Mouse (Mus musculus): ENCODE measurements around the gene Slc6a16.

Gene Slc6a16

DNA sequence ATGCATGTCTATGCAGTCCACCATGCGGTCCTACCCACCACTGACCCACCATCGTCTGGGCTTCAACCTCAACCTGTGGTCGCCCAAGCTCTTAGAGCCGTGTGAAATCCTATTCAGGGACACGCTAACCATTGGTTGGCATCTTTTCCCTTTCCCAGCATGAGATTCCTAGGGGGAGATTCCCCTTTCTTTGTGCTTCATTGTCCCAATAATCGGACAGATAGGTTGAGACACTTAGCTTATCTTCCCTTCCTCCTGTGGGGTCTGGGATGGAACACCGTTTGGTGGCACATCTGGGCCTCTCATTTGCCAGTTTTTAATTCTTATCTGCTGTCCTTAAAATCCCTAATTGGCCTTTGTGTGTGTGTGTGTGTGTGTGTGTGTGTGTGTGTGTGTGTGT is 776 bp upstream of the Slc6a16 start:
- CTCF ChIA-PET = interaction anchor here (0.6 to 0.7 kb wide), 4 partner anchors 12 to 273 kb away, joined by 3 read pairs; no protein-coding TSS in a partner anchor

DNA sequence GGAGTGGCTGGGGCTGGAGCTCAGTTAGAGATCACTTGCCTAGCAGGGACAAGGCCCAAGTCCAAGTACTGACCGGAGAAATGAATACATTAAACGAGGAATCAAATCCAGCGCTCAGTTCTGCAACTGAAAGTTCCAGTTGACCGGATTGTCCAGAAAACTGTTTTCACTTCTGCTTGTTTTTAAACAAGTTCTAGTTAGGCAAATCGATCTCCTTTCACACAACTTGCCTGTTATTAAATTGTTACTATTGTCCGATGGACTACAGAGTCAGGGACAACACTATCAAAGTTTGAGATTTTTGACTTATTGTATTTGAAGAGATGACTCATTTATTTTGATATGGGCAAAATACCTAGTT is 484 bp downstream of the Slc6a16 start:
- CTCF ChIA-PET = no interaction called here

DNA sequence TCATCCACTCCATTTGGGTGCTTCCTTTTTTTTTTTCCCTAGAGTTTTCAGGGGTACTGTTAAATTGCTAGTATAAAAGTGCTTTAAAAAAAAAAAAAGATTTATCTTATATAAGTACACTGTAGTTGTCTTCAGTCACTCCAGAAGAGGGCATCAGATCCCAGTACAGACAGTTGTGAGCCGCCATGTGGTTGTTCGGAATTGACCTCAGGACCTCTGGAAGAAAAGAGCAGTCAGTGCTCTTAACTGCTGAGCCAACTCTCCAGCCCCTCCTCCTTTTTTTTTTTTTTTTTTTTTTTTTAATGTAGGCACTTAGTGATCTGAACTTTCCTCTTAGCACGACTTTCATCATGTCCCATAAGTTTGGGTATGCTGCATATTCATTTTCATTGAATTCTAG is 6.8 kb downstream of the Slc6a16 start:
- CTCF ChIA-PET = no interaction called here

DNA sequence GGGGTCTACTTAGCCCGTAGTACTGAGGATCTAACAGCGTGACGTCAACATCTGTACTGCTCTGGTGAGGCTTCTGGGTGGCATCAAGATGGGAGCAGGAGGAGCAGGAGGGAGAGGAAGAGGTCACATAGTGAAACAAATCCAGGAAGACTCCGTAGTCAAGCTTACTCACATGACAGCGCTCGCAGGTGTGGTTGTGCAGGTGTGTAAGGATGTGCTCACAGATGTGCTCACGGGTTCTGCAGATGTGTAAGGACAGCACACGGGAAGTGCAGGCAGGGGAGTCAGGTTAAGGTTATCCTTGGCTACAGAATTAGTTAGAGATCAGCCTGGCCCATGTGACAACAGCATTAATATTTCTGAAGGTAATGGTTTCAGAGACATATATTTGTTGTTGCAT is 12.9 kb downstream of the Slc6a16 start:
- CTCF ChIA-PET = no interaction called here

DNA sequence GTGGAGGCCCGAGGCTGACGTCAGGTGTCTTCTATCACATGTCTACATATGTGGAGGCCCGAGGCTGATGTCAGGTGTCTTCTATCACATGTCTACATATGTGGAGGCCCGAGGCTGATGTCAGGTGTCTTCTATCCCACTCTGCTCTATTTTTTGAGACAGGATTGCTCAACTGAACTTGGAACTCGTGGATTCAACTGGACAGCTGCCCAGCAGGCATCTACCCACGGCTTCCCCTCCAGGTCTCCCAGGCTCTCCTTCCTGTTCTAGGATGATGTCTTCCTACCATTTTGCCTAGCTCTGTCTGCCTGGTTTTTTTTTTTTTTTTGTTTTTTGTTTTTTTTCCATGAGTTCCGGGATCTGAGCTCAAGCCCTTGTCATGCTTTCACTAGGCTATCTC is 14.9 kb downstream of the Slc6a16 start:
- CTCF ChIA-PET = interaction anchor here (0.7 kb wide), 1 partner anchor 969 kb away, joined by 18 read pairs; no protein-coding TSS in a partner anchor

DNA sequence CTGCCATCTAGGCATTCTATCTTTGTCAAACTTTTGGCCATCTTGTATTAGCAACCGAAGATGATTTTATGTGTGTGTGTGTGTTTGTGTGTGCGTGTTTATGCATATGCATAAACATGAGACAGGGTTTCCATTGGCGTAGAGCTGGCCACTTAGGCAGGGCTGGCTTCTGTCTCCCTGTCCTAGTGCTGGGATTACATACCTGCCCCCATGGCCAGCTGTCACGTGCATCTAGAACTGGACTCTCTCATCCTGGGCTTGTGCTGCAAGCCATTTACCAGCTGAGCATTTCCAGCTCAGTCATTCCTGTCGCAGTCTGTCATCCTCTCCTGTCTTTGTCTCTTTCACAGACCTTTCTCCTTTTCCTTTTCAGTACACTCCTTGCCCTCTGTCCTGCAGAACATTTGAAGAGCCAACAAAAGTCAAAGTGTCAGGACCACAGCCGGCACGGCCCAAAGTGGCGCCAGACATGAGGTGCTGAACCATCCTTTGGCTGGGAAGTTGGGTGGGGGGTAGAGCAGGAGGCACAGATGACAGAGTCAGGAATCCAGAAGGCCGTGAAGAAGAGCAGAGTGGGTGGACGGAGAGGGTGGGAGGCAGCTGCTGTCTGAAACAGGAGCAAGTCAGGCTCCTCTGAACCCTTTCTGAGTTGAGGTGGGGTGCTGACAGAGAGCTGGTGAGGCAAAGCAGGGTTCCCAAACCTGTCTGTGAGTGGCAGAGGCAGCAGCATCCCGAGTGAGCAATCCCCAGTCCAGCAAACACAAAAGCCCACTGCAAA is 16.4 kb downstream of the Slc6a16 start:
- CTCF ChIA-PET = no interaction called here

DNA sequence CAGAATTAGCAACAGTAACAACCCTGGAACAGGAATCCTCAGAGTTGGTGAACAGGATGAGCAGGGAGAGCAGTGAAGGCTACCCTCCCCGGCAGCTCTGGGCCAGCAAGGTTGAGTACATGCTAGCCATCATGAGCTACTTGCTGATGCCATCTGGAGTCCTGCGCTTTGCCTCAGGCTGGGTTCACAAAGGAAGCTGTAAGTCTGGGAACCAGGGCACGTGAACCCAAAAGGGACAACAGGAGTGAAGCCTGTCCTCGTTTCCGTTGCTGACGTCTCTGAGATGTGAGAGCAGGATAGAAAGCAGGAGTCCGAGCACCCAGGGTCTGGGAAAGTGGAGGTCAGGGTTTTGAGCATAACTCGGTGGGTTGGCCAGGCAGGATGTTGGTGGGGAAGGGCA is 18.4 kb downstream of the Slc6a16 start:
- CTCF ChIA-PET = no interaction called here

DNA sequence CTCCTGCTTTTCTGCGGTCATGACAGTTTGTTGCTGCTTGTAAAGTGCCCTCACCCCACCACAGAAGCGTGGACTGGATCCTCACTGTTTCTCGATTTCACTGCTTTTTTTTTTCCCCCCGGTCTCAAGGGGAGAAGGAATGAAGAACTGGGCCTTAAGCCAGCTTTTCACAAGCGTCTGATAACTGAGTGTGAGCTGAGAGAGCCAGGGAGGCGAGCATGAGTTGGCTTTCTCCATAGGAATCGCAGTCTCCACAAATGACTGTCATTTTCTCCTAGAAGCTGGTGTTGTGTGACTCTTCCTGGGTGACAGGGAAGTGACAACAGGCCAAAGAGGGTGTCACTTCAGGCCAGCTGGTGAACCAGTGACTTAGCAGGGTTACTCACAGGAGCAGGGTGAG is 21.4 kb downstream of the Slc6a16 start:
- CTCF ChIA-PET = no interaction called here

DNA sequence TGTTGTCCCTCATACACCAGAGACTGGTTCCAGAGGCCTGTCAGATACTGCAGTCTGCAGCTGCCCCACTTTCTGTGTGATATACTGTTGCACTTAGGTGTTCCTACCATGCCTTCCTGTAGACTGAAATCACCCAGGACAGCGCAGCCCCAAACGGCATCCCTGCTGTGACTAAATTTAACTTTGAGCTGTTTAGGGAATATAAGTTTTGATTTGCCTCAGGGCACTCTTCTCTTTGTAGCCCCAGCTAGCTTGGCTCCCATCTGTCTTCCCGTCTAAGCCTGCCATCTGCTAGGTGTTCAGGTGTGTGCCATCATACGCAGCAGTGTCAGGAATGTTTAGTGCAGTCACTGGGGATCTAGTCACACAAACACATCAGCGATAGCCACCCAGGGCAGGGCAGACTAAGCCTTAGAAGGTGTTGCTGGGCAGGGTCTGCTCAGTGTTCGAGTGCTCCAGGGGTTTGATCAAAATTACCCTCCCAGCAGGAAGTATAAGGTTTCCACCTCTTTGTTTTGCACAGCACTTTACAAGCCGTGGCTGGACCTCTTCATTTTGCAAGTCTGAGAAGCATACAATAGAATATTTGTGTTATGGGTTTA is 22.2 kb downstream of the Slc6a16 start:
- CTCF ChIA-PET = interaction anchor here (0.6 kb wide), 2 partner anchors 26 to 141 kb away, joined by 3 to 5 read pairs; no protein-coding TSS in a partner anchor

DNA sequence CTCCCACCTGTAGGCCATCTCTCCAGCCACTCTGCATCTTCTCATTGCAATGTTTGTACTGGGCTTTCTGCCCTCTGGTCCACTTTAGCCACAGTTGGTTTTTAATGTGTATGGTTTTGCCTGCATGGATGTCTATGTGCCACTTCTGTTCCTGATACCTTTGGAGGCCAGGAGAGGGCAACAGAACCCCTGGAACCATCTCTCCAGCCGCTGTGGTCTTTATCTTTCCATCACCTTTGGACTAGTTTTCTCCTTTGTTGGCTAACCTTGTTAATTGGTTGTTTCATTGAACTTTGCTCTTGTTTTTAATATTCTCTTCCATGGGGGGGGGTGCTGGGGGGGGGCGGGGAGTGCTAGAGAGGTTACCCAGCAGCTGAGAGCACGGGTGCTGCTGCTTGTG is 23.5 kb downstream of the Slc6a16 start:
- CTCF ChIA-PET = interaction anchor here (1.3 kb wide), 1 partner anchor 74 kb away, joined by 4 read pairs; no protein-coding TSS in a partner anchor

DNA sequence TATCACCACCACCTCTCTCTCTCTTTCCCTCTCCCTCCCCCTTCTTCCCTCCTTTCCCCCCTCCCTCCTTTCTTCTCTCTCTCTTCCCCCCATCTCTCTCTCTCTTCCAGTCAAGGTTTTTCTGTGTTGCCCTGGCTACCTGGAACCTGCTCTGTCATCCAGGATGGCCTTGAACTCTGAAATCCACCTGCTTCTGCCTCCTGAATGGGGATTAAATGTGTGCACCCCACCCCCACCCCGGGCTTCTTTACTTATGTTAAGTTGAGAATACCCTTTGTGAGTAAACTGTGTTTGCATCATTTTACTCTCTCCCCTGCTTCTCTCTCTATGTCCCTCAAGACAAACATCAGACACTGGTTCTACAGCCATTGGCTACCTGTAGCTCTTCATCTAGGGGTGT is 24.6 kb downstream of the Slc6a16 start:
- CTCF ChIA-PET = no interaction called here

DNA sequence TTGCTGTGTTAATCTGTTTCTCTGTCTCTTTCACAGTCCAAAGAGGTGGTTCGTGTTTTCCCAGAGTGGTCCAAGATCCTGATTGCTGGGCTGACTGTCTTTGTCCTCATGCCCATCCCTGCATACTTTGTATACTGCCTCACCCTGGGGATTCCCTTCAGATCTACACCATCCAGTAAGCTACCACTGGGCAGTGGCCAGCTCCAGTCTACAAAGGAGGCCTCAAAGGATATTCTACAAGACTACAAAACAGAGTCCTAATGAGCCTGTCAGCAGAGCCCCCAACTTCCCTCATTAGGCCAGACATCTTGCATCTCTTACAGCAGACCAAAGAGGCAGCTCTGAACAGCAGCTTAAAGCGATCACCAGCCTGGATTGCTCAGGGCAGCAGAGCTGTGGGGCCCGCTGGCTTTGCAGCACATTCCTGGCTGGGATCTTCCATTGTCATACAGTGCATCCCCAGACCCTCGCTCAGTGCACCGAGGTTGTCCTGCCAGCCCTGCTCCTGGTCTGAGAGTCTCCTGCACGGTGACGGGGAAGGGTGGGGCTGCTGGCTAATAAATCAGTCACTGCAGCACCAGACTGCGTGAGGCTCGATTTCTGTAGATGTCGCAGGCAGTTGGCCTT is 32.0 kb downstream of the Slc6a16 start:
- CTCF ChIA-PET = no interaction called here

DNA sequence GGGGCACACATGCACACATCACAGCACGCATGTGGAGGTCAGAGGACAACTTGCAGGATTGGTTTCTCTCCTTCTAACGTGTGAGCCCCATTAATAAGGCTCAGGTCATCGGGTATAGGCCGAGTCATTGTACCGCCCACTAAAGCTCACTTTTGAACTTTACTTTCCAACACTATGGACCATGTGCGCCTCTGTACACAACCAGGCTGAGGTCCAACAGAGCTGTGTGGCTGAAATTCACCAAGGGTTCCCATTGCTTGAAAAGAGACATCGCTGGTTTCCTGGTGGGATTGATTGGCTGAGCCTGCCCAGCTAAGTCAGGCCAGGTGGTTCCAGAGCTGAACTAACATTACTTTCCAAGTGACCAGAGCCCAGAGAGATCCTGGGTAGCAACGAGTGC is 32.8 kb downstream of the Slc6a16 start:
- CTCF ChIA-PET = interaction anchor here (1.1 kb wide), 1 partner anchor 108 kb away, joined by 3 read pairs; no protein-coding TSS in a partner anchor

DNA sequence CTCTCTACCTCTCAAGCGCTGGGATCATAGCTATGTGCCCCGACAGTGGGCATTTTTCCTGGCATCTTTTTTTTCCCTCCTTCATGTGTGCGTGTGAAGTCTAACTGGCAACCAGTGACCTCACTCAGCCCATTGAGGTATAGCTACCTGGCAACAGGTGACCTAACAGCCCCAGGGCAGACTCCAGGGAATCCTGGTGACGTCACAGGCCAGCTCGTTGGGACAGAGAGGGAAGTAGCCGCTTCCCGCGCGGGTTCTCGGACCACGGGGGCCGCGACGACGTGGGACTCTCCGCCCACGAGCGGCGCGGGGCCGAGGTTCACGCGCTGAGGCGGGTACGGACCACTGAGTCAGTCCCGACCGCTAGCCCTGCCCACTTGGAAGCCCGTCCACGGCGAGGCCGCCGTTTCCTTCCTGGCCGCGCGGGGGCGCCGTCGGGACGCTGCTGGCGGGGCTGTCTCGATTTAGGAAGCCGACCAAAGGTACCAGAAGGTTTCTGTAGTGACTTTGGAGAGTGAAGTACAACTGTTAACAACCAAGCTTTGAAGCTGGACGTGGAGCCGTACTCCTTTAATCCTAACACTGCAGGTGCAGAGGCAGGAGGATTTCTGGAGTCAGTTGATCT is 36.4 kb downstream of the Slc6a16 start, which contains the start of gene Slc6a21:
Gene Slc6a21 (plus strand): TSS at position 378 of the 625 bp plus-strand sequence.
- CTCF ChIA-PET = interaction anchor here (0.5 to 1.1 kb wide), 3 partner anchors 23 to 241 kb away, joined by 3 to 6 read pairs (median 4); partner anchors contain the start of gene Kcna7

DNA sequence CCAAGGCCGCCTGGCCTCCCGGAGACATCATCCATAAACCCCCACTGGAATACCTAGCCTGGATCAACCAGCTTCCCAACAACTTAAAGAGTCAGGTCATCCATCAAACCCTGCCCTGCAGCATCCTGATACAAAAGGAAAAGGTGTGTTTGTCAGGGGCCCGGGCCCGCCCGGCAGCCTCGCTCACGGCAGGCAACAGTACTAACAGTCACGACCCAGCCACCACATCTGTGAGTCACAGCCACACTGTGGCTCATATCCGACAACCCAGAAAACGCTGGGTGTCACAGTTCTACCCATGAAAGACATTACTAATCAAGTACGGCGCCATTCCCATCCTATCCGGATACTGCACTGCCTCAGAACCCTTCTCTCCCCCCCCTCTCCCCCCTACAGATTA is 45.6 kb downstream of the Slc6a16 start:
- CTCF ChIA-PET = no interaction called here

DNA sequence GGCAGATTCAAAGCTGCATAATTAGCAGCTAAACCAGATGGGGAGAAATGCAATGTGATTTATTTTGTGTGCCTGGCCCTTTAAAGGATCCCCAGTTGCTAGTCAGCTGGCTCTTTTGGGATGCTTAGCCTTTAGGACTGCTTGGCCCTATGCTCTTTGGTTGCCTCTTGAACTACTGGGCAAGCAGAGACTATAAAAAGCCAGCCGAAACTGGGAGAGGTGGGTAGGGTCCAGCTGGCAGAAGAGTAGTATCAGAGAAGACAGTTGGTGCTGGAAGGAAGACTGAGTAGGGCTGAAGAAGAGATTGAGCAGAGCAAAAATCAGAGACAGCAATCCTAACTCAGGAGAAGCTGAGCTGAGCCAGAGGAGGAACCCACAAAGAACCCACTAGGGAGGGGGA is 55.7 kb downstream of the Slc6a16 start:
- CTCF ChIA-PET = interaction anchor here (0.6 kb wide), 1 partner anchor 321 kb away, joined by 7 read pairs; no protein-coding TSS in a partner anchor

DNA sequence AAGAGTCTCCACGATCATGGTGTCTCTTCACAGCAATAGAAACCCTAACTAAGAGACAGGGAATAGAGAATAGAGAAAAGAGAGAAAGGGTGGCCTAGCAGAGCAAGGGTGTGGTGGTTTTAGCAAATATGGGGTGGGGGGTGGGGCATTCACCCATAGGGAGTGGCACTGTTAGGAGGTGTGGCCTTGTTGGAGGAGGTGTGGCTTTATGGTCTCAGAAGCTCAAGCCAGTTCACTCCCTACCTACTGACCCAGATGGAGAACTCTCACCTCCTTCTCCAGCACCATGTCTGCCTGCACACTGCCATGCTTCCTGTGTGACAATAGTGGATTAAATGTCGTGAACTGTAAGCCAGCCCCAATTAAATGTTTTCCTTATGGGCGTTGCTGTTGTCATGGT is 56.7 kb downstream of the Slc6a16 start:
- CTCF ChIA-PET = no interaction called here

DNA sequence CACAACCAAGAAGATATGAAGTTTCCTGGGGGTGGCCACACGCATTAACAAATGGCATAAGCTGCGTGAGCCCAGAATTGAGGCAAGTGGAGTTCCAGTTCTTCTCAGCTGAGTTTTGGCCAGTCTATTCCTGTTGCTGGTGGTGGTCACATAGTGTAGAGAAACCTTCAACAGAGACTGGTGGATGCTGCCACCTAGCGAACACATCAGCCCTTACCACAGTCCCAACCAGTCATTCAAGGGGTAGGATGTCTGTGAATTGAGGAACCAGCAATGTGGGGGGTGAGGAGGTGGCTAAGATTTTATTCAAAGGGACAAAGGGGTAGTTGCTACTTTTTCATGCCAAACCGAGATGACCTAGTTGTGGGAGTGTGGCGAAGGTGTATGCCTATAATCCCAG is 58.9 kb downstream of the Slc6a16 start:
- CTCF ChIA-PET = interaction anchor here (0.6 to 1.2 kb wide), 2 partner anchors 135 to 440 kb away, joined by 3 read pairs; no protein-coding TSS in a partner anchor

DNA sequence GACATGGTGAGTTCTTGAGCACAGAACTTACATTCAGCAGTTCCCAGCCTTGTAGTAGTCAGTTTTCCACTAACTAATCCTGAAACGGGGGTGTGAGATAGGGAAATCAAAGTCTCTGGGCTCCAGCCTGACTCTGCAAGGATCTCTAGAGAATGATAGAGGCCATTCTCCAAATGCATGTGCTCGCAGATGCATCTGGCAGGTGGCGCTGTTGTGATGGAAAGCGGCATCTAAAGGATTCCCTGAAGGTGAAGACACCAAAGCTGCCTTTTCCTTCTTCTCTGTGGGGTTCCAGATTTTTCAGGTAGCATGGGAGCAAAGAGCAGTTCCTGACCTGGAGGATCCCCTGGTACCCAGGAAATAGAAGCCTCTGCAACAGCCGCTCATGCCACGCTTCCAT is 59.4 kb downstream of the Slc6a16 start:
- CTCF ChIA-PET = interaction anchor here (0.6 to 0.8 kb wide), 2 partner anchors 23 to 440 kb away, joined by 3 read pairs; partner anchors contain the start of gene Slc6a21

DNA sequence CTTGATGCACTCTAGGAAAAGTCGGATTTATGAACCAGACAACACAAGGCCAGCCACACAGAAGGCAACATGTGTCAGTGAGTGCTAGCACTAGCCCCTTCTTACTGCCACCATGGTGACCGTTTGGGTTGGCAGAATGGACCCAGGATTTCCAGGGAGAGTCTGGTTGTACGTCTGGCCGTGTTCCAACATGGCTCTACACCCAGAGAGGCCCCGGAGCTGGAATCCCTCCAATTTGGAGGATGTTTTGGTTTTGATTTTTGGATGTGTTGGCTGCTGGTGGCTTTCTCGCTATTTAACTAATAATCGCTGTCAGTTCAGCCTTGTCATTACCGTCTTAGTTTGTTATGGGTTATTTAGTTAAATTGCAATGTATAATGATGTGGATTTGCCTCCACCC is 61.7 kb downstream of the Slc6a16 start:
- CTCF ChIA-PET = interaction anchor here (0.6 kb wide), 1 partner anchor 85 kb away, joined by 3 read pairs; no protein-coding TSS in a partner anchor

DNA sequence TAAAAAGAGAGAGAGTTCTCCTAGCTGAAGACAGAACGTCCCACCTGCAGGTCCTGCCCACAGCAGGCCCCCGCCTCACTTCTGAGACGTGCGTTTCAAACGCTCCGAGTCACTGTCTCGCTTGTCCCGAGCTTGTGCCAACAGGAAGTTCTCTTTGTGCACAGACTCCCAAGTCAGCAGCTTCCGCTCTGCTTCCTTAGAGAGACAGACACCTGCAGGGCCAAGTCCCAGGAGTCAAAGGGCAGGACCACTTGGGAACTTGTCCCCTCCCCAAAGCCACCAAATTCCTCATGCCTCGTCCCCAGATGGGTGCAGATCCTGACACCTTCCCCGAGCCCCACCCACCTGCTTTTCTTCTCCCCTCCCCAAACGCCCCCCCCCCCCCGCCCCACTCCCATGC is 64.0 kb downstream of the Slc6a16 start:
- CTCF ChIA-PET = interaction anchor here (0.6 to 1.4 kb wide), 3 partner anchors 24 to 792 kb away, joined by 3 read pairs; no protein-coding TSS in a partner anchor

DNA sequence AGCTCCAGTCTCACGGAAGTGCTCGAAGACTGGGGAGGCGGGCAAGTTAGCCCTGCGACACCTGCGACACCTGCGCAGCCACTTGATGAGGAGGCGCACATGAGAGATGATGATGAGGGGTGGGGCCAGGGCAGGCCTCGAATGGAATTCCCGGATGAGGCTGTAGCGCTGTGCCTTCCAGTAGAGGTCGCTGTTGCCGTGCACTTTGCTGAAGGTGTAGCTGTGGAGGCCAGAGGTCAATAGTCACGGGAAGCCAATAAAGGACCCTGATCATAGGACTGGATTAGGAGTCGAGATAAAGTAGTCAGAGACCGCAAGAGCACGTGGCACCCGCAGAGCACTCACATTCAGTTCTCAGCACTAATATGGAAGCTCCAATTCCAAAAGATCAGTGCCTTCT is 64.4 kb downstream of the Slc6a16 start:
- CTCF ChIA-PET = interaction anchor here (0.6 to 1.4 kb wide), 4 partner anchors 24 to 792 kb away, joined by 3 to 4 read pairs (median 3); no protein-coding TSS in a partner anchor

Measured in spleen, embryonic (tissue).